Mouse (Mus musculus) layer of hippocampus, postnatal 10 days (tissue): Measurements from ENCODE around the gene Spred3. TPM values are rescaled to one million over a fixed set of nuclear protein-coding genes. Genes with fewer than 3 reads are reported as not detected.
"Not testable (repeated sequence)": the region's sequence is repeated elsewhere in the genome, so short reads cannot be mapped to it uniquely, and the experiment has no call there.

Source experiments
- DNase-seq, 2 experiments: peaks; one replicate each; pipeline ENCODE4 v3.0.0; 2021; ENCODE audit warnings: low spot score in 2 of 2
- total RNA-seq, 2 experiments: library from RNA; stranded (reverse); gene quantifications; 2 replicates each; pipeline ENCODE4 v1.2.3; 2021

The Spred3 gene
- total RNA-seq, 2 experiments from 2014 or later, result 40.7 to 46.8 TPM

DNA sequence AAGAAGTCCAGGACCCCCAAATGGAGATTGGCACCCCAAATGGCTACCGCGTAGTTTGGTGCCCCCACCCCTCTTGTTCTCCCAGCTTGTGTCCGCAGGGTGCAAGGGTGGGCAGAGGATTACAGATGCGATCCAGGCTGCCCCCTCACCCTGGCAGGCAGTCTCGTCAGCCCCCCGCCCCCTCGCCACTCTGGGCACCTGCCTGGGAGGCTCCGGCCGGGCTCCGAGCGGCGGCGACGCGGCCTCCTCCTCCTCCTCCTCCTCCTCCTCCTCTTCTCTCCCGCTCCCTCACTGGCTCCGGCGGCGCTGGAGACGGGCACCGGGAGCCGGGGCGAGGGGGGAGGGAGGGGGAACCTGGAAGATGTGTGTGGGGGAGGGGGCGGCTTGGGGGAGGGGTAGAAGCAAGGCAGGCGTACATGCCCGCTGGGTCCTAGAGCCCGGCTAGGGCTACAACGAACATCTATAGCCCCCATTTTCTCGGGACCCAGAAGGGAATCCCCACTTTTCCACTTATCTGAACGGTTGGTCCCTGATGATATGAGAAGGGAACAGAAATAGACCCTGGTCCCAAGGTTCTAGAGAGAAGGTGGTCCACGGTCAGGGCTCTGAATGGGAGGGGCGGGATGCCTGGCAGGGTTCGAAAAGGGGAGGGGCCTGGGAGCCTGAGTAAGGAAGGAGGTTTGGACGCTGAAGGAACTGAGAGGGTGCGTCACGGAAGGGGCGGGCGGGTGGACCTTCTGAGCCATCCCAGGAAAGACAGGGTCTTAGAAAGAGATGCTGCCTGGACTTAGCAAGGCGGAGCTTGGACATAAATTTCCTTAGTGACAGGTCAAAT, 763 bp downstream of the Spred3 start:
- peak; percentile 86 to 87 for DNase-seq

DNA sequence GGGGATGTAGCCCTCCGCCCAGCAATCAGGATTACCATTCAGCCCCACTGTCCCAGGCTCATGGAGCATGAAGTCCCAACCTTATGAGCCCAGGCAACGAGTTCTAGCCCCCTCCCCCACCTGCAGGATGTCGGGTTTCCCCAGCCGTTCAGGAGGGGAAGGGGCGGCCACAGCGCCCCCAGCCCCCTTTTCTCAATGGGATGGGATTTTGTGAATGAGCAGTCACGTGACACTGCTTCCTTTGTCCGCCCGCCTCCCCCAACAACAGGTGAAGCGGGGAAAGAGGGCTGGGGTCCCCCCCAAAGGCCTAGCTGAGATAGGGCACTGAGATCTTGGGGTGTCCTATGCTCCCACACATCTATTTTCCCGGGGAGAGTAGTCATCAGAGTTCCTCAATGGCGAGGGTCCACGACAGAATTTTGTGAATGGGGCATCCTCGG, 1.4 kb downstream of the Spred3 start:
- DNase-seq, result peak; percentile 56 to 72

DNA sequence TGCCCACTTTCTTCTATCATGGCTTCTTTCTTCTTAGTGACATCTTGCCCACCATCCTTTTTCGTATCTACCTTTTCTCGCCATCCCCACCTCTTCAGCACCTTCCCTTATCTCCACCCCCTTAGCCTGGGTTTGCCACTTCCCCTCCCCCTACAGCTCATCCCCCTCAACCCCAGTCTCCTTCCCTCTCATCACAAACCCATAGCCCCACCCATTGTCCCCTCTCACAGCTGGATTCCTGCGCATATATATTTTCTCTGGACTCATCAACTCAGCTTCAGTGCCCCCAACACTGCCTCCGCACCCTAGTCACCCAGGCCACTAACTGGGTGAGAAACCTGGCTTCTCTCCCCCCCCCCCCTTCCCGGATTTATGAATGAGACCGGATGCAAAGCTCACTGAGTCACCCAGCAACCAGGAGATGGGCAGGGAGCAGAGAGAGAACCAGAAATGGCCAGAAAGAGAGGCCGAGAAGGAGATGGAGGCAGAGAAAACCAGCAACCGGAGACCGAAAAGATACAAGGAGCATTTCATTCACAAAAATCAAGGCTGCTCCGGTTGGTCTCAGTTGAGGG, 2.0 kb downstream of the Spred3 start:
- DNase-seq, result no peak

DNA sequence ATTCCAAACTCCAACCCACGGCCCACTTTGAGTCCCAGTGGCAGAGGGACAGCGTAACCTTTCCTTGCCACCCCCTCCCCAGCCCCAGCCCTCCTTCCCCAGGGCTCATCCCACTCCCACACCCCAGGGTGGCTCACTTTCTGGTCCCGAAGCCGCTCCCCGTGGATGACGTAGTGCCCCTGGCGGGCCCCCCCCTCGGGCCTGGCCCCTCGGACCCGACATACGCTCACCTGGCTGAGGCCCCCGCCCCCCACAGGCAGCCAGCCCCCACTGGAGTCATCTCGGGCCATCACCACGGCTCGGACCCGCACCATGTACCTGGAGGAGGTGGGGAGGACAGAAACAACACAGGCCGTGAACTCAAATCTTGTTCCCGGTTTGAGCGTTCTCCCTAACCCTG, 2.6 kb downstream of the Spred3 start:
- DNase-seq, result no peak

DNA sequence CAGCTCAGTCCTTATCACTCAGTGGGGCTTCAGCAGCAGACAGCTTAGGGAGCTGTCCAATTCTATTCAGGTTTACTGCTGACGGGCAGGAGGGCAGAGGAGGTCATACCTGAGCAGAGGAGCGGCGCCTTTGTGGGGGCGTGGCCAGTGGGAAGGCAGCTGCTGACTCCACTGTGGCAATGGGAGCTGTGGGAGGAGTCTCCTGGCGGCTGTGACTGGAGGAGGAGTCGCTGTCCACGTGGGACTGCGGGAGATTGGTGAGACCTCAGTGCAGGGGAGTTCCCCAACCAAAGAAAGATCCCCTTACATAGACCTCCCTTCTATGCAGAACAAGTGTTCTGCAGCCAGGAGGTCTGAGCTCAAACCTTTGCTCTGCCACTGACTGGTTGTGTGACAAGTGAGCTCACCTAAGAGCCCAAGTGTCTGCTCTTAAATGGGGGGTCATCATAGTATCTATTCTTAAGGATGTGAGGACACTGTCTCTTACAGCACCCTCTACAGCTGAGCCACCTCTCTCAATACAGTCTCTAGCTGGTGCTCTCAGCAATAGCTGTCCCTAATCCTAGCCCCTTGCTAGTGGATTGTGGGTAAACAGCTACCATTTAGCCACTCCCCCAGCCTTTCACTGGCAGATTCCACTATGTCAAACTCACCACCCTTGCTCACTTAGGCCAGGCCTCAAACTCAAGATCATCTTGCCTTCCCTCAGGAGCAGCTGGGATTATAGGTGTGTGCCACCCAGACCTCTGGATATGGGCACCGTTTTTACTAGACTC, 7.3 kb downstream of the Spred3 start:
- DNase-seq, result no peak

DNA sequence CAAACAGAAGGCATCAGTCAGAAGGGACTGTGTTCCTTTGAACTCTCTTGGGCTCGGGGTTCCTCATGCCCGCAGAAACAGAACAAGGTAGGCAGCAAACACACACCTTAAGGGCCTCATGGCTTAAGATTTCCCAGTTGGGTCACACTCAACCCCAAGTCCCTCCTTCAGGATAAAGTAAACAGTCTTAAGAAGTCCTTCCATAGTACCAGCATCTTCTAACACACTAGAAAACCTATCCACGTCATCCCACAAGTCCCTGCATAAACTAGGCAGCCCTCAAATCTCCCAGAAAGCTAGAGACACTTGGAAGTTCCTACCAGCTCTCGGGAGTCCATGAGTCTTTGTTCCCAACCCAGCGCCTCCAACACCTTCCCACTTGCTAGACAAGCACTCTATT, 7.9 kb downstream of the Spred3 start:
- DNase-seq, result no peak

DNA sequence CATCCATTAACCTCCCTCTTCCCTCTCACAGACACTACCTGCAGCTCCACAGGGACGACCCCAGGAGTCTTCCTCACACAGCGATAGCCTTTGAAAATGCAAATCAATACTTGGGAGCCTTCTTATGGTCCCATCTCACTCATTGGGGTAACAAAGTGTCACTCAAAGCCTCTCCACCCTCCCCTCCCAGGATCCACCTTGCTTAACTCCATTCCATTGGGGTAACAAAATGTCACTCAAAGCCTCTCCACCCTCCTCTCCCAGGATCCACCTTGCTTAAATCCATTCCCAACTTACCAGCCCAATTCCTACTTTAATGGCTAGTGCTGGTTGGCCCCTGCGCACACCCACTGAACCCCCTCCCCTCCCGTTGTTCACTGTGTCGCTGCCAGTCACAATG, 11.9 kb downstream of the Spred3 start:
- no peak for DNase-seq

DNA sequence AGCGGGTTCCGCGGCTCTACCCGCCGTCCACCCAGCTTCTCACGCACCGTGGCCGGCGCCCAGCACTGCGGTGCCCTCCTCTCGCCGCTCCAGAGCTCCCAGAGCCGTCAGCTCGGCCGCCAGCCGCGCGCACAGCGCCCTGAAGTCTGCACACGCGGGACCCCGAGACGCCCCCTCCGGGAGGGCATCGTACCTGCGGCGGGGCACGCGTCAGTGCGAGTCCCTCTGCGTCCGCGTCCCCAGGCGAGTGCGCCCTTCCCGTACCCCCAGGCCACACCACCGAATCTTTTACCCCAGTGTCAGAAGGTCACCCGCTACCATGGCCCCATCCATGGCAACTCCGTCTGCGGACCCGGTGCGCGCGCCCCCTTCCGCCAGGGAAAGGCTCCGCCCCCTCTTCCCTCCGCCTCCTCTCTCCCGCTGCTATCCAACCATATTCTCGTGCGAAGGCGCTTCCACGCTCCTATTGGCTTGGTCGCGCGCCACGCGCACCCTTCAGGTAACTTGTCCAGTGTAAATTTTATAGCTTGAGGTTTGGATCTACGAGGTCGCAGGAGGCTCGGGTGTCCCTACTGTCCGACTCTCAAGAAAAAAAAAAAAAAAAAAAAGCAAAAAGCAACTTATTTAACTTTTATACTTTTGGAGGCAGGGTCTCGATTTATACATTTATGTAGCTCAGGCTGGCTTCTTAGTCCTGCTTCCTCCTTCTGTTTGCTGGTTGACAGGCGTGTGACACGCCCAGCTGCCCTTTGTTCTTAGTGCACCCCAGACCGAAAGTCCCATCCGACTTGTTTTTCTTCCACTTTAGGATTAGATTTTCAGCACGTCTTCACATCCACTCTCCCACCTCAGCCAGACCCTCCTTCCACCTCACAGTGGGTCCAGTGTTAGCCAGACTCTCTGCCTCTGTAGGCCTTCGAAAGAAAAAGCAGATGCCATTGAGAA, 14.1 kb downstream of the Spred3 start, which contains the start of gene Fam98c:
Gene Fam98c, minus strand, starts transcription at position 397 of the 945 bp plus-strand sequence.
- DNase-seq, result peak; percentile 77 to 87

DNA sequence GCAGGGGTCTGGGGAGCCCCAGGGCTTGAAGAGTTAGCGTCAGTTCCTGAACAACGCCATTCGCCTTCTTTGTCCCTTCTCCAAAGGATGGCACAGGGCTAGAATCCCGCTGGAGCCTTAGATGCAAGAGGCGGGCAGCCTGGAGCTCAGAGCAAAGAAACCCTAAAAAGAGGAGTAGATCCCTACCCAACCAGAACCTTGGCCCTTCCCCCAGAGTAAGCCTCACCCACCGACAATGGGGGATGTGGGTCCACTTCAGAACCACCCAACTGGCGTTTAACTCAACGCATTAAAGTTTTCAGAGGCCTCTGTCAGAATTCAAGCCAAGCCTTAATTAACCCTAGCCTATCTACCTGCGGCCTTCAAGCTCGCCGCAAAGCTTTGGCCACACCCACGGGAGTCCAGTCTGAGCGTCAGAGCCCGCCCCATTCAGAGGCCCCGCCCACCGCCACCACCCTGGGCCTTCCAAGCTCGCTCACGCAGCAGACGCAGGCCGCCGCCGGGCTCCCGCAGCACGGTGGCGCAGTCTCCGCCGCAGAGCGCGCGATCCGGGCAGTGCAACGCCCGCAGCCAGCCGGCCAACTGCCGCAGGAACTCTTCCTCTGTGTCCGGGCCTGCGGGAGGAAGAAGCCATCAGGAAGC, 14.9 kb downstream of the Spred3 start:
- DNase-seq, result peak; percentile 87 to 93

DNA sequence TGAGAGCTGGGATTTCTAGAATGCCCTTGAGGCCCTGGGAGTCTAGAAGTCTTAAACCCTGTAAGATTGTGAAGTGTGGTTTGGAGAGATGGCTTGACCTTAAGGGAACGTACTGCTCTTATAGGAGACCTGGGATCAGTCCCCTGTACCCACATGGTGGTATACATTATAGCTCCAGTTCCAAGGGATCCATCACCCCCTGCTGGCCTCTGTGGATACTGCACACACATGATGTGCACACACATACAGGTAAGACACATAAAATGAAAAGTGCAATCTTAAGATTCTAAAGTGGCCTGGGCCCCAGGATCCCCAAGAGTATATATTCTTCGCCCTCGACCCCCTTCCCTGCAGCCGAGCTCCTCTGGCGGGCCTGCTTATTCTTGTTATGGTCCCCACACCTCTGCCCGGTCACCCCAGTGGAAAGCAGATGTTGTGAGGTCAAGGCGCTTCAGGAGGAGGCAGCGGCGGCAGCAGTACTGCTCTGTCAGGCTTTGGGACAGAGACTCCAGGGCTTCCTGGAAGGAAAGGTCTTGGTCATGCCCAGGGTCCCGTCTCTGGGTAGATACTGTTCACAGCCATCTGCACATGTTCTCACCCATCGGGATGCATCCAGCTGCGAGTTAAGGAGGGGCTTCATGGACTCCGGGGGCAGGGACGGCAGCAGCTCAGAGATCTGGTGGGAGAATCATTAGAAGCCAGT, 16.0 kb downstream of the Spred3 start:
- DNase-seq, result no peak

DNA sequence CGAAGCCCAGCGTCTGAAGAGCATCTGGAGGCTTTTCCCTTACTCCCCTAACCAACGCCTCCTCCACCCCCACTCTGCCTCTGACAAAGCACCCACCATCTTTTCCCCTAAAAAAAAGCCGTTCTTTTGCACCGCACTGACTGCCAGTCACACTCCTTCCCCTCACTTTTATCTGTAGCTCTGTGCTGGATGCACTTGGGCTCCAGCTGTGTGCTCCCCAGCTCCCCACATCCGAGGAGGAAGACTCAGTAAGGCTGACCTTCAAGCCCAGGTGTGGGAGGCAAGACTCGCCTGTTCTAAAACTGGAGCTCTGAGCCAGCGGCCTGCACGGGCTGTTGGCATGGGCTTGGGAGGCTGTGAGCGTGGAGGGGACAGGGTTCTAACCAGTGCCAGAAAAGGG, 18.7 kb downstream of the Spred3 start:
- no peak for DNase-seq

DNA sequence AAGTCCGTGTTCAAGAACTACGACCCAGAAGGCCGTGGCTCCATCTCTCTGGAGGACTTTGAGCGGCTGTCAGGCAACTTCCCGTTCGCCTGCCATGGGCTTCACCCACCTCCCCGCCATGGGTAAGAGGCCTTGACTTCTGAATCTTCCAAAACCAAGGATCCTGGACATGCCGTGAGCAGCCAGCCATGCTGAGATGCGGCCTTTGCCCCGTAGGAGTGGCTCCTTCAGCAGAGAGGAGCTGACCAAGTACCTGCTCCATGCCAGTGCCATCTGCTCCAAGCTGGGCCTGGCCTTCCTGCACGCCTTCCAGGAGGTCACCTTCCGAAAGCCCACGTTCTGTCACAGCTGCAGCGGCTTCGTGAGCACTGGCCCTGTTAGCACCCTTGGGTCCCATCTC, 21.4 kb downstream of the Spred3 start:
- no peak for DNase-seq

DNA sequence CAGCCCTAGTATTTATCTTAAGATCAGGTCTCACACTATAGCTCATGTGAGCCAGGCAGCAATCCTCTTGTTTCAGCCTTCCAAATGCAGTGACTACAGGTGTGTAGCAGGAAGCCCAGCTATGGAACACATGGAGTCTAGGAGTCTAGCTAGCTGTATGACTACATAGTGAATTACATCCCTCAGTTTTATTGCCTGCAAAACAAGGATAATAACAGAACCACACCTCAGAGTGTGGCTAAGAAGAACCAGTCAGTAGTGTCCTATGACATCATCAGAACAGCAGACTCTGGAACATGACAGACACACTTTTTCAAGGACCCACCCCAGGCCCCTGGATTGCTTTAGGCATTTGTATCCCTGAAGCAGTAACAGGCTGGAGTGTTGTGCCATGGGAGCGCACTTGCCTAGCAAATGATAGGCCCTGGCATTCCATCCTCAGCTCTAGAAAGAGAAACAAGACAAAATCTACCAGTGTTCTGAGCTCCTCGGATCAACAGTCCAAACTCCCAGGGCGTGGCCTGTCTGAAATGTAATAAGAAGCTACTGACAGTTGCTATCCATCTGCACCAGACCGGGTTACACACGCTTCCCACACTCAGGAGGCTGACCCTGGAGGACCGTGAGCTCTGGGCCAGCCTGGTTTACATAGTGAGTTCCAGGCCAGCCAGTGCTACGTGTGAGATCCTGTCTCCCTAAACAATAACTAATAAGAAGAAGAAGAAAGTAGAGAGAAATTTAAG, 23.4 kb downstream of the Spred3 start:
- no peak for DNase-seq

DNA sequence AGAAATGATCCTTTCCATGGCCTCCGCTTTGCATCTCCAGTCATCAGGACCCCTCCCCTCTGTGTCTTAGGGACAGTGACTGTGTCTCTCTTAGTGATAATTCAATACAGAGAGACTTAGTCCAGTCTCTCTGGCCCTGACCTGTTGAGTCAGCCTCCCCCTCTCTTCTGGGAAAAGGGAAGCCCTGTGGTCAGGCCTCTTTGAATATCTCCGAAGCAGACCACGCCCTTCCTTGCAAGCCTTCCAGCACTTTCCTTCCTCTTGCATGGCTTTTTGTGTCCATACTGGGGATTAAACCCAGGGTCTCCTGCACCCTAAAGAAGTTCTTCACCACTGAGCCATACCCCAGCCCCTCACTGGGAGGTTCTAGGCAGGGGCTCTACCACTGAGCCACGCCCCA, 26.2 kb downstream of the Spred3 start:
- DNase-seq, result no peak

DNA sequence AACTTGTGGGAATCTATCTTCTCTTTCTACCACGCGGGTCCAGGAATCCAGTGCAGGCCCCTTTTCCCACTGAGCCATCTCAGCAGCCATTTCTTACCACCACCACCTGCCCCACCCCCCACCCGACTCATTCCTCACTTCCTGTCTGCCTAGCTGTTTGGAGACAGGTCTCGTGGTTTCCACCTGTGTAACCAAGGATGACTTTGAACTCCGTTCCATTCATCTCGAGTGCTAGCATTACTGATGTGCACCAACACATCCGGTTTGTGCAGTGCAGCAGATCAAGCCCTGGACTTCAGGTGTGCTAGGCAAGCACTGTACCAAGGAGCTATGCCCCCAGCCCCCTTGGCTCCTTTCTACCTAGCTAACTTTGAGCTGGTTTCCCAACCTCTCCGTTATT, 28.8 kb downstream of the Spred3 start:
- DNase-seq, result no peak

DNA sequence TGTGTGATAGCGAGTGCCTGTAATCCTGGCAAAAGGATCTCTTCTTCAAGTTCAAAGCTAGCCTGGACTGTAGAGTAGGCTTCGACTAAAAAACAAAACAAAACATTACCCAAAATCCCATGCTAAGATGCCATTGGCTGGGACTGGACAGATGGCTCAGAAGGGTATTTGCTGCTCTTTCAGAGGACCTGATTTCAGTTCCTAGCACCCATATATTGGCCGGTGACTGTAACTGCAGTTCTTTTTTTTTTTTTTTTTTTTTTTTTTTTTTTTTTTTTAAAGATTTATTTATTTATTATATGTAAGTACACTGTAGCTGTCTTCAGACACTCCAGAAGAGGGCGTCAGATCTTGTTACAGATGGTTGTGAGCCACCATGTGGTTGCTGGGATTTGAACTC, 31.0 kb downstream of the Spred3 start:
- not testable (repeated sequence) for DNase-seq

DNA sequence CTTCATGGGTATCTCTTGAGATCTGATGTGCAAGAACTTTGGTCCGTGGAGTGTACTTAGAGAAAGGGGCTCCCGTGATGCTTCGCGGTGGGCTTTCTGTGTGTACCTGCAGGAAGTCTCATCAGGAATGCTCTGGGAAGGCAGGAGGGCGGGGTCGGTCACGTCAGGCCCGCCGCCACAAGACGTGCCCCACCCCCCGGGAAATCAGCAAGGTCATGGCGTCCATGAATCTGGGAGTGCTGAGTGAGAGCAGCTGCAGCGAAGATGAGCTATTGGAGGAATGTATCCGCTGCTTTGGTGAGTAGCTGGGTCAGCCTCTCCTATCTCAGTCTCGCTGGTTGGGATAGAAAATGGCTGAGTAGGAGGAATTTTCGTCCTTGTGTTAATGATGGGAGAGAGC, 32.8 kb downstream of the Spred3 start:
- no peak for DNase-seq

DNA sequence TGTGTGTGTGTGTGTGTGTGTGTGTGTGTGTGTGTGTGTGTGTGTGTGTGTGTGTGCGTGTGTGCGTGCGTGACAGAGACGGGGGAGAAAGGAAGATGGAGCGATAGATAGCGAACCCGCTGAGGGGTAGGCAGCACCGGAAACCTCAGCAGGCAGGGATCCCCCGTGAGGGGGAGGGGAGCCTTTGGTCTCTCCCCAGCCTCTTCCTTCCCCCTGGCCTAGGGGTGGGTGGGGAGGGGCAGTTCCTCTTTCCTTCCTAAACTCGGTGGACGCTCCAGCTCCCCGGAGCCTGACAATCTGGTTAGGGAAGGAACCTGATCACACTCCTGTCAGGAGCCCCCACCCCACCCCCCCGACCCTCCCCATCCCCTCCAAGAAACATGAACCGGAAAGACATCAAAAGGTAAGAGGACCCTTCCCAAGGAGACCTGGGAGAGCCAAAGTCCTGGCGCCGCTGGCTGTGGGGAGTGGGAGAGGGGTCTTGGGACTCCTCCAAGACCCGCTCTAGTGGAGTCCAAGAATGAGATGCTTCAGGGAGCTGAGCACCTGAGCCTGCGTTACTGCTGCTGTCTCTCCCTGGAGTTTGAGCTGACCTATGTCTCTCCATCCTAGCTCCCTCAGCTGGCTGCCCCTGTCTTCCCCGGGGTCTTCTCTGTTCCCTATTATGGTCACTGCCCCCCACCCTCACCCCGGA, 35.4 kb downstream of the Spred3 start, which contains the start of gene Rasgrp4:
Gene Rasgrp4, plus strand, starts transcription at position 159 of the 694 bp plus-strand sequence.
- peak in 1 of 2 experiments; percentile 36 for DNase-seq
